Mouse (Mus musculus) monocyte, adult 5-6 weeks (primary cell): Measurements from ENCODE around the gene Zc3h7b. TPM values are rescaled to one million over a fixed set of nuclear protein-coding genes. Genes with fewer than 3 reads are reported as not detected.

Experiments used
- ATAC-seq: fragments of 153-309, 156-312 bp; replicated peaks from 2 replicates; pipeline ENCODE4 v1.8.0; 2017; ENCODE audit warnings: mild to moderate bottlenecking; ENCODE audit not compliant: low TSS enrichment, insufficient number of reproducible peaks, severe bottlenecking, poor library complexity, low FRiP score
- total RNA-seq: library from RNA; stranded (forward); fragments of 200-1000, 200-491, 200-594 nt; gene quantifications from 3 replicates; pipeline ENCODE4 v1.2.3, GENCODE M21; 2017

The Zc3h7b gene
- total RNA-seq, 1 experiment from 2014 or later = 7.1 TPM

DNA sequence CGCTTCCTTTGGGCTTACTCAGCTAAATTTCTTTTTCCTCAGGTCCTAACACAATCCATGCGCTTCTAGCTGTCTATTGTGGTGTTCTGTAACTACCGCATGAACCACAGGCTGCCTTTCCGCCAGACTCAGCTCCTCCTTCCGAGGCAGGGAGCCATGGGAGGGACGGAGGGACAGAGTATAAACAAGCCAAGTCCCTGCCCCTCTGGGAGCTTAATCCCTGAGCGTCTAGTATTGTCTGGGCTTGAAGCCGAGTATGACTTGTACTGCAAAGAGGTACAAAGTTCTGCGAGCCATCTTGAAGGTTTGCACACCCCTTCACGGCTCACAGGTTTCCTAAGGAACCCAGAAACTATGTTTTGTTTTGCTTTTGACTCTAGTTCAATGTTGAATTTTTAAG, 65.3 kb downstream of the Zc3h7b start:
- no peak for ATAC-seq

DNA sequence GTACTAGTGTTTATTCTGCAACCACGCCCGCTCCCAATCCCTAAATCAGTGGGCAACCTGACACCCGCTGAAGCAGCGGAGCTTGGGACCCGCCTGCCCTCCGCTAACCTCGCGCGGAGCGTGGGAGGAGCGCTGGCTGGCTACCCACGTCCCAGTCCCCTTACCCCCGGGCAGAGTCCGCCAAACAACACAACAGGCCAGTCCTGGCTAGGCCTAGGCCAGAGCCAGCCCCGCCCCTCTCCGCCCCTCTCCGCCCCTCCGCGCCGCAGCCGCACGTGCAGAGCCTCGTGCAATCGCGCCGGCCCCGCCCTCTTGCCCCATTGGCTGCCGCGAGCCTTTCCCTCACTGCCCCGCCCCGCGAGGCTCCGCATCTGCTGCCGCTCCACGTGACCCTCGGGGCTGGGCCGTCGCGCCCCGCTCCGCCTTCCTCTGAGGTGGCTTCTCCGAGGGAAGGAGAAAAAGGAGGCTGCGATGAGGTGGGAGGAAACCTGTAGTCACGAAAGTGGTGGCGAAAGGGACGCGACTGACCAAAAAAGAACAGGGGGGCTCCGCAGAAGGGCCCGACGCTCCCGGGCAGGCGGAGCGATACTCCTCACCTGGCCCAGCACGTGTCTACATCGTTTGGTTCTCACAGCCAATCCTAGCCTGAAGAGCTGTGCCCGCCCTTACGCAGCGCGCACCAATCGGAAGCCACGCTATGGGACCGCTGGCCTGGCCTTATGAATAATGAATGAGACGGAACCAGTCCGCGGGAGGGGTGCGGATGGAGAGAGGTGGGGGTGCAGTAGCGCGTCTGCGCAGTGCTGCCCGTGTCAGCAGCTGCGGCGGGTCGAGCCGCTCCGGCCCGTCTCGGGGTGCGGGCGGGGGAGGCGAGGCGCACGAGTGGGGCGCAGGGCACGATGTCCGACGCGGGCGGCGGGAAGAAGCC, 66.1 kb downstream of the Zc3h7b start:
- peak; percentile 89 for ATAC-seq

DNA sequence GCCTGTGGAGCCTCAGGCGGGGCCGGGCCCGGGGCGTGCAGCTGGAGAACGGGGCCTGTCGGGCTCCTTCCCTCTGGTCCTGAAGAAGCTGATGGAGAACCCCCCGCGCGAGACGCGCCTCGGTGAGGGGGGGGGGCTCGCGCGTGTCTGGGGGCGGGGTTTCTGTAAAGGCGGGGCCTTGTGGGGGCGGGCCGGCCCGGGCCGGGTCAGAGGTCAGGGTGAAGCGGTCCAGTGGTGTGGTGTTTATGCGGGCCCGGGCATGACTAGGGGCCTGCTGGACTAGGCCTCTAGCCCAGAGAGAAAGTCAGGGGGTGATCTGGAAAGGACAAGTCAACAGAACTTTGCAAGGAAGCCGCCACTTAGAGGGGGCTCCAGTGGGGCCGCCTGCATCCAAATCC, 66.7 kb downstream of the Zc3h7b start:
- no peak for ATAC-seq

DNA sequence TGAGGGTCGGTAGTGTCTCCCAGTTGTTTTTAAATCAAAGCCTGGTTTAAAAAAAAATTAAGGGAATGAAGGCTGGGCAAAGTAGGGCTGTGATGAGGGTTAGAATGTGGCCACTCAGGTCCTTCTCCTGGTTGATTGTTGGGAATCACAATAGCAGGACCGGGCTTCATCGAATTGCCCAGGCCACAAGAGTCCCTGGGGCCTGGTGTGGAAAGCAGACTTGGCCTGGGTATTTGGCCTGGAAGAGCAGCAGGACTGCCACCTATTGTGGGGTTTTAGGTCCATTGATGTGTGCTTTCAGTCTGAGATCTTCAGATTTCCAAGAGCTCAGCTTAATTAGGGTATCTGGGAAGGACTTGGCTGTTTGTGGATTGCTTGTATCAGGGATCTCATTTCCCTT, 67.4 kb downstream of the Zc3h7b start:
- no peak for ATAC-seq

DNA sequence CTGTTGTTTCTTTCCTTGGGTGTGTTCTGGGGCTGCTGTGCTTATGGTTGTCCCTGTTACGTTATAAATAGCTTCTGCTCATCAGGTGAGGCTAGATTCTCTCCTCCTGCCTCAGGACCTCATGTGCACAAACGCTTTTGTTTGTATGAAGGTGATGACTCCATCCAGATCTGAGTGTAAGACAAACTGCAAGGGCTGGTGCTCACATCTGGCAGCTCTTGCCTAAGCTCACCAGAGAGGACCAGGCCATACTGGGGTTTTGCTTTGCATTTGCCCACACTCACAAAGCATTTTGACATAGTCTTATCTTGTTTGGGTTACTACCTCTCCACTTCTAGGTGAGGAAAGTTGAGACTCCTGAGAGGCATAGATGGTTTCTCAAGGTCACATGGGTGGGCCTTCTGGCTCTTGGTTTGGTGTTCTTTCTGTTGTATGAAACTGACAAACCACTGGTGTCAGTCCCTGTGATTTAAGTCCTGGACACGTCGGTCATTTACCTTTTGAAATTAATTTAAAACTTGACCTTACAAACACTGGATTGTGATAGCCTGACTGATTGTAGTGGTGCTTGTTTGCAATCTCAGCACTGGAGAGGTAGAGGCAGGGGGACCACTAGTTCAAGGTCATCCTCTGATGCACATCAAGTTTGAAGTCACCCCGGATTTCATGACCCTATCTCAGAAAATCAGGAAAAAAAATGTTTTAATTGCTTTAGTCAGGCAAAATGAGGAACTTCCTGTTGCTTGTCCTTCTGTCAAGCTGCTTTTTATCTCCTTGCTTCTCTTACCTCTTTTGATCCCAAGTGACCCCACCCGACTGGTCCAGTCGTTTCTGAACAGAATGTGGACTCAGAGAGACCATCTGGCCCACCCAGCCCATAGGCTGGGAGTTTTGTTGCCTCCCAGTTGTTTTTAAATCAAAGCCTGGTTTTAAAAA, 68.1 kb downstream of the Zc3h7b start:
- no peak for ATAC-seq

DNA sequence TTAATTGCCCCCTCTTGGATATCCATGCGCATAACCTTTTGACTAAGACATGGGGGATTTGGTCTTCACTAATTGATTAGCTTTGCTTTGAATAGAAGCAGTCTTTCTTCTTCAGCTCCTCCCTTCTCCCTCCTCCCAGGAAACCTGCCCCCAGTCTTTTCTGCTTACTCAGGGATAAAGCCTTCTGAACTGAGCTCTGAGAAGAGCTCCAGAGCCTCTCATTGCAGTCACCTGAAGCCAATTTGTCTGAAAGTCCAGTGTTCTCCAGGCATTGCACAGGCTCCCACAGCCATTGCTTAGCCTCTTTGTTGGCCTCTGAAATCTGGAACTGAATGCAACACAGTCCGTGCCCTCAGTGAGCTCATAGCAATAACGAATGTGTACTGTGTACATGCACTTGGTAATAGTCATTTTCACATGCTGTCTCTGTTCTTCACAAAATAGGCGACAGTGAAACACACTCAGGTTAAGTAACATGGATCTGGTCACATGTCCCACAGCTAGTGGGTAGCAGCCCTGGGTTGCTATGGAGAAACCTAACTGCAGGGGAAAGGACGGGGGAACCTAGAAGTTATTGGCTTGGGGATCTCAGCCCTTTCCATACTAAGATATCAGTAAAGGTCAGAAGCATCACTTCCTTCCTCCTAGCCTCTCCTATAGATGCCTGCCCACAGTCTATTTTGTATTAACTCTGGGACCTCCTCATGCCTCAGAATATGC, 69.3 kb downstream of the Zc3h7b start:
- peak; percentile 28; the same call in 1 of the 2 replicates for ATAC-seq

DNA sequence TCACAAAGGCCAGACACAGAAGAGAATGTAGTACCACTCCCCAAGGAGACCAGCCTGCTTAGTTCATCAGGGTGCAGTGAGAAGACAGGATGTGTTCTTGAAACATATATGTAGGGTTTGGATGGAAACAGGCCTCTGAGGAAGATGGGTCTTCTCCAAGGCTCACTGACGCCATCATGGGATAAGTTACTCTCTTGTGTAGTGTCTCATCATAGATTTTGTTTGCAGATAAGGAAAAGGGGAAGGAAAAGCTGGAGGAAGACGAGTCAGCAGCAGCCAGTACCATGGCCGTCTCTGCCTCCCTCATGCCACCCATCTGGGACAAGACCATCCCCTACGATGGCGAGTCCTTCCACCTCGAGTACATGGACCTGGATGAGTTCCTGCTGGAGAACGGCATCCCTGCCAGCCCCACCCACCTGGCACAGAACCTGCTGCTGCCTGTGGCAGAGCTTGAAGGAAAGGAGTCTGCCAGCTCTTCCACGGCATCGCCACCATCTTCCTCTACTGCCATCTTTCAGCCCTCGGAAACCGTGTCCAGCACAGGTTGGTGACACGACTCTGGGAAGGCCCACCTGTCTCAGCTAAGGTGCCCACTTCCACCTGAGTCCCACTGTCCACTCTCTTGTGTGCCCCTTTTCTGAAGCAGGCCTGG, 70.0 kb downstream of the Zc3h7b start:
- ATAC-seq = no peak

DNA sequence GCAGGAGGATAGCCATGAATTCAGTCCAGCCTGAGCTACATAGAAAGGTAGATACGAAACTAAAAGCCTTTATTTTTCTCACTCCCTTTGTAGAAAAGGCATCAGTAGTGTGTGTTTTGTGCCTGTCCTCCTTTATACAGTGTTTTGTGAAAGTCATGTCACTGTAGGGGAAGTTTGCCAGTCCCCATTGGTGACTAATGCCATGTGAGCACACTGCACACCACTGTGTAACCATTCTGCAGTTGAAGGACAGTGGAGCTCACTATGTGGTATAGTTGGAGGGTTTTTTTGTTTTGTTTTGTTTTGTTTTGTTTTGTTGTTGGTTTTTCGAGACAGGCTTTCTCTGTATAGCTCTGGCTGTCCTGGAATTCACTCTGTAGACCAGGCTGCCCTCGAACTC, 73.5 kb downstream of the Zc3h7b start:
- no peak for ATAC-seq

DNA sequence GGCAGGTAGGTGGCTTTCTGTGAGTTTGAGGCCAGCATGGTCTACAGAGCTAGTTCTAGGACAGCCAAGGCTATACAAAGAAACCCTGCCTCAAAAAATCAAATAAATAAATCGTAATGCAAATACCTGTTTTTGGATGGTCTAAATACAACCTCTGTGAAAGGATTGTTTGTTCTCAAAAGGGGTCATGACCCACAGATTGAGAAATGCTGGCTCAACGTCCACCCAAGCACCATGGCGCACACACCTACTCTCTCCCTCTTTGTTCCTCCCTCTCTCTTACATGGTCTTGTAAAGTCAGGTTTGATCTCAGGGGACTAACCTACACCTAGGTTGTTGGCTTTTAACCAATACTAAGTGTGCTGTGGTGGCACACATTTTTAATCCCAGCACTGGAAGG, 77.8 kb downstream of the Zc3h7b start:
- ATAC-seq = no peak

DNA sequence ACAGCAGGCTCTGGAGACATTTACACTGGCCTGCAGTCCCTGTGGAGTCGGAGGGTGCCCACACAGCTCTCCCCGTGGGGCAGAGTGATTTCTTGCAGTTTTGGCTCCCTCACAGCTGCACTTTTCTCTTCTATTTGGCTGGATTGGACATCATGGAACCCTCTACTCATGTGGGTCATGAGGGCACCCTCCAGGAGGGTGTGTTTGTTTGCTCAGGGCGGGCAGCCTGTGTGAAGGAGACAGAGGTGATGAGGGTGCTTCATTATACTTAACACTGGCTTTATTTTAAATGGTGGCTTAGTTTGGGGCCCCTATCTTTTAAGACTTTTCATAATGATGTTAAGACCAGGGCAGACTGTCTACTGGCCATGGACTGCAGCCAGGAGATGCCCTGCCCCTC, 80.0 kb downstream of the Zc3h7b start:
- ATAC-seq = no peak

DNA sequence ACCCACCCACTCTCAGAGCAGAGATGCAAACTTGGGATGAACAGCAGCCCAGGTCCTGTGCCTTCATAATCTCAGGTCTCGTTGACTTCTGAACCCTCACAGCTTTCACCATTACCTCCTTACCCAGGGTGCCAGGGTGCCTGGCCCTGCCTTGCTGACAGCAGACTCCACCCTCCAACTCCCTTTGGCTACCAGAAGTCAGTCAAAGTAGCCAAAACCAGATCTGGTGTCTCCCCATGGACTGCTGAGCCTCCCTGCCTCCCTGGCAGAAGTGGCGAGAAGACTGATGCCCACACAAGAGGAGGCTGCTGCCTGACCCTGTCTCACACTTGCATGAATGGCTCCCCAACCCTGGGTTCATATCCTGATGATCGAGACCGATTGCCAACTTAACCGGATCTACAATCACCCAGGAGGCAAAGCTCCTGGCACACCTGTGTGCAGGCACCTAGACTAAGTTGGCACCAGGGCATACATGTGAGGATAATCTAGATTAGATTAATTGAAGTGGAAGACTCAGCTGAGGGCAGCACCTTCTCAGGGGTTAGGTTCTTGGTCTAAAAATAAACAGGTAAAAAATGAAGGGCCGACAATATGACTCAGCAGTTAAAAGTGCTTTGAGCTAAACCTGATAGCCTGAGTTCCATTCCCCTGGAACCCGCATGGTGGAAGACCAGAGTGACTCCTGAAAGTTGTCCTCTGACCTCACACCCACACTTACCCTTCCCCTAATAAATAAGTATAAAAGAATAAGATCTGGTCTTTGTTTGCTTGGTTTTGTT, 83.8 kb downstream of the Zc3h7b start:
- no peak for ATAC-seq

DNA sequence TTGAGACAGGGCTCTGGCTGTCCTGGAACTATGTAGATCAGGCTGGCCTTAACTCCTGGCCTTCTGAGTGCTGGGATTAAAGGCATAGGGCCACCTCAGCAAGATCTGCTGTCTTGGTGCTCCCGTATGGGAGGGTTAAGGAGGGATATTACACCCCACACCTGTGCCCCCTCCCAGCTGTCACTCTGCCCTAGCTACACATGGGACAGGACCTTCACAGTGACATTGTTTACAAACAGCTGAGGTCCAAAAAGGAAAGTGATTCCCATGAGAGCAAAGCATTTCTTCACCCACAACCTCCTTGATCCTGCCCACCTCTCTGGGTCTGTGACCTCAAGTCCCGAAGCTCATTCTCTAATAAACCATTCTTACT, 84.3 kb downstream of the Zc3h7b start:
- no peak for ATAC-seq

DNA sequence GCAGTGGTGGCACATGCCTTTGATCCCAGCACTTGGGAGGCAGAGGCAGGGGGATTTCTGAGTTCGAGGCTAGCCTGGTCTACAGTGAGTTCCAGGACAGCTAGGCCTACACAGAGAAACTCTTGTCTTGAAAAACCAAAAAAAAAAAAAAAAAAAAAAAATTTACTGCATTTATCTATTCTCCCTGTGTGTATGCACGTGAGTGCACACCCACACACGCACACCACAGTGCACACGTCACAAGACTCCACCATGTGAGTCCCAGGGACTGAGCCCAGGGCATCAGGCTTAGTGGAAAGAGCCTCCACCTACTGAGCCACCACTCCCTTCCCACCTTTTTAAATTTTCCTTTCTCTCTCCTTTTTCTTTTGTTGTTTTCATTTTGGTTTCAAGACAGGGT, 85.7 kb downstream of the Zc3h7b start:
- ATAC-seq = no peak

DNA sequence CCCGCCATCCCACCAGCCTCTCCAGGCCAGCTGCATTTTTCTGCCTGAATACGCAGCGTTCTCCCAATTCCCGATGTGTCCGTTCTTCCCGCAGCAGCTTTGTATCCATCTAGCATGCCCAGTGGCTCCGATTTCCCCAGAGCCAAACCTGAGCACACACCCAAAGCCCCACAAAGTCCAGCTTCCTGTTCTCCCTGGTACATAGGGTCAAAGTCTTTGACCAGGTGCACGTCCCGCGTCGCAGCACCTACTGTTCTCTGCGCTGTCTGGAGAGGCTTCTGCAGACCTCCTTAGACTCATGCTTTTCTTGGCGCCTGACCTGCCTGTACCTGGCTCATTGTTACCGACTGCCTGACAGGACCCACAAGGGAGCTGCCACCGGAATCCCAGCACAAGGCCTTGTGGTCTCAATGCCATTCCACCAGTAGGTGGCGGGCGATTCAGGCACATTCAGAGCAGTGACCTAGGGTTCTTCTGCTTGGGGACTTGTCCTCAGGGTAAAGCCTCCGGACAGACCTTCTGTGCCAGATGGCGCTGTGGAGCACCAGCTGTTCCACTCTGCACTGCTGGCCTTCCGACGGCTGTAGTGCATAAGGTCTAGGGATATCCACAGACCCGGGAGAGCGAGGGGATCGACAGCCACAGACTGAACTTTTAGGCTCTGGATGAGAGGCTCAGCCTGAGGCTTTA, 86.4 kb downstream of the Zc3h7b start:
- ATAC-seq = peak; percentile 95

DNA sequence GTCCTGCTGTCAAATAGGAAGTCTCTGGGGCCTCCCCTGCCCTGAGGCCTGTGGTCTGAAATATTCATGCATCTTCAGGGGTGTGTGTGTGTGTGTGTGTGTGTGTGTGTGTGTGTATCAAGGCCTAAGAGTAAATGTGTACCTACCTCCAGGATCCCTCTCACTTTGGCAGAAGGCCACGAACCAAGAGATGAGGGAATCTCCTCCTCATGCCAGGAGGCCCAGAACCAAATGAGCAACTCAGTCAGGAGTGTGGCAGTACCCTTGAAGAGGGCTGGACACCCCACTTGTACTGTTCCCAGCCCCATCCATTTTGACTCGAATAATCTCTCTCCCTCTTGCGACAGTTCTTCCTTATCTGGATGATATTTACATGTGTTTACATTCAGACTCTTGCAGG, 87.4 kb downstream of the Zc3h7b start:
- no peak for ATAC-seq

DNA sequence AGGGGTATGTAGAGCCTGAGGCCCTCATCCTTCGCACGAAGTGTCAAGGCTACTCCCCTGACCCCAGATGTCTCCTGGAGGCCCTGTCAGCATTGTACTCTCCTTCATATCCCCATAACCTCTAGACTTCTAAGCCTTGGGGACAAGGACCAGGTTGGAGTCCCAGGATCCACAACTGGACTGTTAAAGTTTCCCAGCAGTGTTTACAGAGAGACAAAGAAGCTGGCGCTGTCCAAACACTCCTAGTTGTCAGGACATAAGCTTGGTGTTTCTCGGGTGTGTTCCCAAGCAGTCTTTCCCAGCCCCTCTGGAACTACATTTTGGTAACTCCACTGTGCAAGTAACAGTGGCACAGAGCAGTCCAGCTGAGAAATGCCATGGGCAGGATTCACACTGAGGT, 88.6 kb downstream of the Zc3h7b start:
- no peak for ATAC-seq

DNA sequence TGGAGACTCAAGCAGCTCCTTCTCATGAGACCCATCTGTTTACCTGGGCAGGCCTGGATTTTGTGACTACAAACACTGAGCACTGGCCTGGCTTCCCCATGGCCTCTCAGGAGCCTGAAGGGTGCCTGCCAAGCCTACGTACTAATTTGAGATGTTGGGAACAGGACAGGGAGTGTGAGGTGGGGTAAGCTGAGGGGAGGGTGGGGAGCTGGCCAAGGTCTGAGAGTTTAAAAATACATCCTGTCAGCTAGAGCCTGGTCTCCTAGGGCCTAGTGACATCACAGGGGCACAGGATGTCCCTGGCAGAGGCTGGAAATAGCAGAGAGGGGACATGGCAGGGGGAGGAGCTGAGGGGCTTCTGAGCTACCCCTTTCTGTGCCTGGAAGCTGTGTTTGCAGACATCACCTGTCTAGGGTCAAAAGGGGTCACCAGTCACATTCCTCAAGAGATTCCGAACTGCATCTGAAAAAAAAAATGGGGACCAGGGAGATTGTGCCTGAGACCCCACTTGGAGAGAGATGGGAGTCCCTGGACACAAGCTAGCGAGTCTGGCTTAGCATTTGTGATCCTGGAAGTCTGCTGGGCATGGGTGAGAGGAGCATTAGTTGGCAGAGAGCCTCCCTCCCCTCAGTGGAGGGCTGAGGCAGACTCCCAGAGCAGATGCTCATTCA, 89.4 kb downstream of the Zc3h7b start:
- no peak for ATAC-seq
